Mouse (Mus musculus) induced T-regulatory cell, adult 2 months (primary cell): ENCODE data around the gene C8a.

ENCODE experiments used
- DNase-seq: peaks from one replicate; pipeline ENCODE4 v3.0.0-alpha.2; 2012; ENCODE audit warnings: low read depth

The C8a gene

DNA sequence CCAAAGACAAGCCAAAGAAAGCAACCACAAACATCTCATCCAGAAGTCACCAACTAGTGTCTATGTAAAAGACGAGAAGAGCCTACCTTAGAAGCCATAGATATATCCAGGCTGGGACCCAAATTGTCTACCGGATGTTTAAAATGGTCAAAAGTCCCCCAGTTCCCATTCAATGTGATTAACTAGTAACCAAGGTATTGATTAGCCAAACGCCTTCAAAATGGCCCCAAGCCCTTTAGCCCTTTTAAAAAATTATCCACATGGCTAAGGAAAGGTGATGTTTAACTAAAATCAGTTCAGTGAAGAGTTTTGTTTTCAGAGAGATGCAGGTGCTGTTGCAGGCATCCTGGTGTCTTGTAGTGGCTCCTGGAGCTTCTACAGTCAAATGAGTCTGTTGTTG is at the start of gene C8a:
Gene C8a (minus strand): TSS at position 76 of the 400 bp plus-strand sequence.
- DNase-seq: no peak

DNA sequence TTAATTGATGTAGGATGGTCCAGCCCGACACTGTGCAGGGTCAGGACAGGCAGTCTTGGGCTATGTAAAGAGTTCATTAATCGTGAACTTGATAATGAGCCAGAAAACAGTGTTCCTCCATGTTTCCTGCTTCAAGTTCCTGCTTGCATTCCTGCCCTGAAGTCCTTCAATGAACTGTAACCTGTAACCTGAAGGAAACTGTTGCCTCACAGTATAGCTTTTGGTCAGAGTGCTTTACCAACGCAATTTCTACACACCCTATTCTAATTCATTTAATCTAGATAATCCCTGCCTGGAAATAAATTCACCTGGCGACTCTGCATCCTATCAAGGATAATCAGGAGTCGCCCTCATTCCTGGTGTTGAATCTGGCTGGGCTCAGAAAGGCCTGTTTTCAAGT is 49.2 kb upstream of the C8a start:
- no peak for DNase-seq

DNA sequence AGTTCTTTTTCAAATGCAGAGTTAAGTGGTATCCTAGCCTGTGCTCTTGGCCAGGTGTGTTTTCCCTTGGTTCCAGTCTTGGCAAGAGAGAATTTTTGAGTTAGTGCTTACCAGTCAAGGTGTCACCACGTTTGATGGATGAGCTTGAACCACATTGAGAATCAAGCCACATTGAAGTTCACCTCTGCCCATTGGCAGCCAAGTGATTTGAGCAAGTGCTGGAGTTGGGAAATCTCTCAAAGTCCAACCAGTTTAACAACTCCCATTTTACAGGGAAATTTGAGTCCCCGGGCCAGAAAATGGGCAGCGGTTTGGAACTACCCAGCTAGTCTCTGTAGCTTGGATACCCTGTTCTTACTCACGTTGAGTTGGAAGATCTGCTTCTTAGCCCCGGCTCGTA is 41.8 kb upstream of the C8a start:
- DNase-seq: no peak

DNA sequence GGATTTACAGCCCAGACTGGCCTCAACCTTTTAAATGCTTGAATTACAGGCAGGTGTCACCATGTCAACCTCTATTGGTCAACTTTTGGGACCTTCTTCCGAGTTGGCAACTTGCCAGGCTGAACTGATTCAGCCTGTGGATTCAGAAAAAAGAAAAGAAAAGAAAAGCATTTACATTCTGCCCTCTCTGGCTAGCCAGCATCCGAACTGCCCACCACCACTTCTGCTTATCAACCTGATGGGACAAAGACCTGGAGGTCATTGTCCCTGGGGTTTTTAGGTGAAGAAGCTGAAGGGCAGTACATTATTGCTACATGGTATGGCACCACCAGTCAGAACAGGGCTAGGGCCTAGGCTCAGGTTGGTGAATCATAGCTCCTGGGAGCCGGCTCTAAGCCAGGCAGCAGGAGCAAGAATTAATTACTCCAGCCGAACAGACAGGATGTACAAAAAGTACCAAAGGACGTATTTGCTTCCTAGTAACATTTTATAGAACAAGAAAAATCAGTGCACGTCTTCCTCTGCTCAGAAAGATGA is 38.6 kb upstream of the C8a start:
- DNase-seq: no peak

DNA sequence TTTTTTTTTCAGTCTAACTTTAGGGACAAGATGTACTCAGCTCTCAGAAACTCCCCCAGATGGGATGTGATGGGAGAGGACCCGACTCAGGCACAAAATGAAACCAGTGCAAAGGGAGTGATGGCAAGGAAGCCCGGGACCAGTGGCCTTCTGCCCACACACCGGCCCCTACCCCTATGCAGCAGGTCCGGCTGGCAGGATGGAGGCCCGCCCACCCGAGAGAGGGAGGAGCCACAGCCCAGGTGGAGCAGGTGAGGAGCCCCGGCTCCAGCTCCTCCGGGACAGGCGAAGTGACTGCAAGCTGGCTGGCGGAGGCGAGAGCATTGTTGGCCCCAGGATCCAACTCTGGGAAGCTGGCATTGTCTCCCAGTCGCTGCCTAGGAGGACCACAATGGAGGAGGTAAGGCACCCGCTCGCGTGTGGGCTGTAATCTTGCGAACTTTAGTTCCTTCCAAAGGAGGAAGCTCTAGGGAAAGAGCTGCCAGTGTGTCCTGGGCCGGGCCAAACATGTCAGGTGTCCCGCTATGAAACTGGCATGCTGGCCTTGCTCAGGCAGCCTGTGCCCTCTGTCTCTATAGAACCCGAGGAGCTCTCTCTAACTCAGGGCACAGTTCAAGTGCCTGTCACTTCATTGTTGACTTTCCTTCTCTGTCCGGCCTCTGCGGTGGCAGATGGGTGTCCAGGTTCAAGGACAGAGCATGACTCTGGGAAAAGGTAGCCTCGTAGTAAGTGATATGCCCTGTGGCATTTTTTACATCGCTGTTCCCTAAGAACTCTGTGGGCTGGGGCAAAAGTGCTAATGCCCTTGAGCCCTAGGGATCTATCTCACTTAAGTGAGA is 37.3 kb upstream of the C8a start, which contains the start of gene Fyb2:
Gene Fyb2 (plus strand): TSS at position 166 of the 839 bp plus-strand sequence.
- no peak for DNase-seq

DNA sequence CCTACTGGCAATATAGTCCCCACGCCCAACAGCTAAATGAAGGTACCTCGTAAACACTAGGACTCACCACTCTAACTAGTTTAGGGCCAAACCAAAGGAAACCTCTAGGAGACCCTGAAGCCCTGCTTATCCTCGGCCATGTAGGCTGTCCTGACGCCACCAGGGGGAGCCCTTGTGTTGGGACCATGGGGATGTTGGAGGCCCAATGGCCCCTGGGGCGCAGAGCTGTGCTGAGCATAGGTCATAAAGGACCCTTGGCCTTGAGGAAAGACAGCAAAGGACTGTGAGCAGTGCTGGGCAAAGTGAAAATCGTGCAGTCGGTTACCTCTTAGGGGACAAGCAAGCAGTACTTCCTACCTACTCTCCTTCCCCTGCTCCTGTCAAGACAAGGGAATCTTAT is 35.5 kb upstream of the C8a start:
- peak; percentile 12 for DNase-seq

DNA sequence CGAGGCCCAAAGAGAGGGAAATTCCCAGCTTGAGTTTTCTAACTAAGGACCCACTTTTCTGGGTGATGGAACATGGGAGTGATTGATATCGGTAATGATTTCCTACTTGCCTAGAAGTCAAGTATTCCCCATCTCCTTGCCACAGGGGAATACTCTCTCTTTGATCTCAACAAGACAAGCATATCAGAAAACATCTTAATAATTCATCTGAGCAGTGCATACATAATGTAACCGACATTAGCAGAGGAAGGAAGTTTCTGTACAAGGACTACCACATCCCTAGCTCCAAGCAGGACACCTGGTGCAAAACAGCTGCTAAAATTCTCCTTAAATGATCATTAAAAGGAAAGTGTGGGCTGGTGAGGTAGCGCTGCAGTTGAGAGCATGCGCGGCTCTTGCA is 28.9 kb upstream of the C8a start:
- DNase-seq: no peak

DNA sequence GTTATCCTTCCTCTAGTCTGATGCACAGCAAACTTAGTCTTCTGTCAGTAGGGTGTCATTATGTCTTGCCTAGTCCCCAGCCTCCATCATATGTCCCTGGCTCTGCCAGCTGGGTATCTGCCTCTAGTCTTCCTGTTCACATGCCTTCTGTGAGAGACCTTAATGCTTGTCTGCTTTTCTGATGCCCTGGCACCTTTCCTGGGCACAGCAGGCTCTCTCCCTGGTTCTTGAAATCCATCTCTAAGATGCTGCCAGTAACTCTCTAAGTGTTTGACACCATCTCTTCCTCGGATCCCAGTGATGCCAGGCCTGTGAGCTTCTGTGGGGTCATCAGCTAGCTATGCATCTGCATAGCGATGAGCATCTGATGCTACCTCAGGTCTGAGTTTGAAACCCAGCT is 26.6 kb upstream of the C8a start:
- DNase-seq: no peak

DNA sequence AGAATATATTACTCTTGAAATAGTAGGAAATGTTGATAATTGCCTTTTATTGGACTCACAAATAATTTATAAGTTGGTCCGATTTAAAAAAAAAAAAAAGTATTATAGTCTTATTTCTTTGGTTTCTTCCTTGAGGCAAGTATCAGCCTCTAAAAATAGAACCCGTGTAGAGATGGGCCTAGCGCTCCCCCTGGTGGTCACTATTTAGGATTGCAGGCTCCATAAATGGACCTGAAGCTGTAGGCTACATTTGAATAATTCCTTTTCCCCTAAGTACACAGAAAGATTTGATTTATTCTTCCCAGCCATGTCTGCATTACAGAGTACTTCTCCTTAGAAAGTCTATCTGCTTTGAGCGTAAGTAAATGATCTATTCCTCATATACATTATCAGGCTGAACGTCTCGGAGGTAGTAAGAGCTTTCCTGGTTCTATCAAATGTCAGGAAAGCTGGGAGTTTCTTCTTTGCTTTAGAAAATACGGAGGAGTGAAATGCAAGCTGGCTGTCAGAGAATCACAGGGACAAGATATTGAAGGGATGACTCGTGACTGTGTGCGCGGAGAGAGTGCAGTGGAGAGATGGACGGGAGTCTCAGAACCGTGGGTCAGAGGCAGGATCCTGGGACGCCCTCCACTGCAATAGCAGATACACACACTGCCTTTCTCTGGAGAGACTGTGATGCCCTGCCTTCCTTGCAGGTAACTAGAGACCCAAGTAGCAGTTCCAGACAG is 18.0 kb upstream of the C8a start:
- DNase-seq: peak; percentile 35

DNA sequence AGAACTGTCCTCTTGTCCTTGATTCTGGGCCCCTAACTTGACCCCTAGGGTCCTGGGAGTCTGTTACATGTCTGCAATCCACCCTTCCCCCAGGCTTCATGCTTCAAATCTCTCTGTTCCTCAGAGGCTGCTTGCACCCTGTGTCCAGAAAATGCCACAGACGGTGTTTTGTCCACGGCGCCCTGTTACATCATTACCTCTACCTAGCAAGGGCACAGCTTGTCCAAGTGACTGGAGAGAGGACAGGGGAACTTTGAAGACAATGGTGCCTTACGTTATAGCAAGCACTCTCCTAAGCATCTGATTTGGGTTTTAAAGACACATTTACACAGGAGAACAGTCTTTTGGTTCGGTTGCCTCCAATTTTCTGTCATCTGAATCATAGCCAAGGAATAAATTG is 17.4 kb upstream of the C8a start:
- DNase-seq: no peak

DNA sequence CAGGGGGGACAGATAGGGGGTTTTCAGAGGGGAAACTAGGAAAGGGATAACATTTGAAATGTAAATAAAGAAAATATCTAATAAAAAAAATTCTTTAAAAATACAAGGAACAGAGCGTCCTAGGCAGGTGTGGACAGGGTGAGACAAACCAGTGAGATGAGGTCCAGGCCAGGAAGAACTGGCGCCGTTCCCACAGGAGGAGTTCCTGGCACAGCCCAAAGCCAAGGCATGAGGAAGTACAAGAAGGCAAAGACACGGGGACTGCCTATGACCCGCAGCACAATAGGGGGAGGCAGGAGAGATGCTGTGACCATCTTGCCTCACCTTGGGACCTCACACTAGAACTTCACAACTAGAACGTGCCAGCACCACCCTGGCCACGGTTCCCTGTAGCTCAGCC is 15.5 kb upstream of the C8a start:
- no peak for DNase-seq

DNA sequence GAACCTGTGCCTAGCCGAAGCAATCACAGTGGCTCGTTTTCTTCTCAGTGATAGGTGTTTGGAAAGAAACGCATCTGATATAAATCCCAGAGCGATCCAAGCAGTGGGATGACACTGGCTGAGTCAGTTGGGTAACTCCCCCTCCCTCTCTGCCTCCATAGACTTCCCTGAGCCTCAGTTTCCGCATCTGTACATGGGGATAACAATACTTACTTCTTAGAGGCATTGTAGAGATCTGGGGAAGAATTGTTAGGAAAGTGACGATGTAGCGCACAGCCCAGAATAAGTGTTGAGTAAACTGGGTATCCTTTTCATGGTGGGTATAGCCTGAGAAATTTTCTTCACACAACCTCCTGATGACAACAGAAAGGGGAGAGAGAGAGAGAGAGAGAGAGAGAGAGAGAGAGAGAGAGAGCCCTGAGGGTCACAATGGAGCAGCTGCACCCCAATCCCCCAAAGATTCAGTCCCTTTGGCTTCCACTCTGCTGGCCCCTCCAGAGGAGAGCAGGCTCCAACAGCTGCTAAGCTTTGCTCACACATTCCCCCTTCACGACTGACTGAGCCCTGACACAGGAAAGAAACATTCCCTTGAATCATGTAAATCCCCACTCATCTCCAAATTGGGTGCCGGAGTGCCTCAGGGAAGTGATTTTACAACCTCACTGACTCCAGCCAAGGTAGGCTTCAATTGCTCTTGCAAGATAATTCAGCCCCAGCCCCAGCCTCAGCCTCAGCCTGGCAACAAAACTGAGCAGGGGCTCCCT is 12.5 kb upstream of the C8a start:
- no peak for DNase-seq

DNA sequence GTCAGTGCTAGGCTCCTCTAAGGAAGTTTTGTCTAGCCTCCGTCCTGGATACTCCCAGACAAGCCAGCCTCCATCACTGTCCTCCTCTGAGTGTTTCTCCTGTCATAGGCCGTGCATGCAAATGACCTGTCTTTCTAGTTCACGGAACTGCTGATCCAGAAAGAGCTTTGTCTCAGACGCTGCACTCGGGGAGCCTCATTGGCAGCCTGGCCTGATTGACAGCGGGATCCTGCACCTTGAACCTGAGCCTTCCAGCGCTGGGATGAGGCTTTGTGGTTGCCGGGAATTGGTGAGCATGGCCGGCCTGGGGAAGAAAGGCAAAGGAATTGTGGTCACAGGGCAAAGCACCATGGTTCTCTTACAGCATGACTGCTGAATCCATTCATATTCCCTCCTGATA is 11.3 kb upstream of the C8a start:
- no peak for DNase-seq

DNA sequence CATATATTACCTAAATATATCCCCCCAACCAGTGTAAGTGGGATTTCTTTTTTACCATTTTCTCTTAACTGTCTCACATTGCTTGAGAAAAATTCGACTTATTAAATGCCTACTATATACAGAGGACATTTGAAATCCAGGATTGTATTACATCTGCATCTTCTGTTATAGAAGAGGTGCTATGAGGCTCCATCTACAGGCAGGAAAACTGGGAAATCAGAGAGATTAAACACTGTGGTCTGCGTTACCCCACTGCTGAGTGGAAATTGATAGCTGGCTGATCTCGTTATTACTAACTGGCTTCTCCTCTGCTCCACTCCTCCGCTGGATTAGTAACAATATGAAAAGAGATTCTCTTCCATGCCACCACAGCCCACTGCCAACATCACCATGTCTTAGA is 366 bp downstream of the C8a start:
- no peak for DNase-seq

DNA sequence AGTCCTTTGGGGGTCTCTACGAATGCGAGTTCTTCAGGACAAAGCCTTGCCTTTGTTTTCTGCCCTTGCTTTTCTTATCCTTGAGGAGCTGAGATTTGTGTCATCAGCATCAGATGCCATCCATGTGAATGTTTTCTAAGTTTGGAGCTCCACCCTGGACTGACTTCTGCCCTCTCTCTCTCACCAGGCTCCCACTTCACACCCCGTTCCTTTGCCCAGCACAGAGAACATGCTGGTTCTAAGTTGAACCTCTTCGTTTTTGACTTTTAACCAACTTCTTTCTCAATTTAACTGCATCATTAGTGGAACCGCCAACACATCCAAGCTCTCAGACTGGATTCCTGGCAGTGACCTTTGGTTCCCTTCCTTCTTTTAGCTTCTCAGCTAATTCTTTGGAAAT is 6.0 kb downstream of the C8a start:
- no peak for DNase-seq

DNA sequence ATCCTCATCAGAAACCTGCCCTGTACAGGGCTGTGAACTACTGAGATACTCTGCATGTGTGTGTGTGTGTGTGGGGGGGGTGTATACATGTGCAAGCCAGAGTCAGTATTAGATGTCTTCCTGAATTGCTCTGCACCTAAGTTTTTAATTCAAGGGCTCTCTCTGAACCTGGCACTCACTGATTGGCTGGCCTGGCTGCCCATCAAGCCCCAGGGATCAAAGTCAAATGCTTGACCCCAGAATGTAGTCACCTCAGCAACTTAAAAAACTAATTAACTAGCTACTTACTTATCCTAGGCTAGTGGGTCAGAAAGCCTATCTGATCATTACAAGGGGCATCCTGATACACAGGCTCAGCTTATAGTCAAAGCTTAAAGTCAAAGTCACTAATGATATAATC is 6.6 kb downstream of the C8a start:
- no peak for DNase-seq

DNA sequence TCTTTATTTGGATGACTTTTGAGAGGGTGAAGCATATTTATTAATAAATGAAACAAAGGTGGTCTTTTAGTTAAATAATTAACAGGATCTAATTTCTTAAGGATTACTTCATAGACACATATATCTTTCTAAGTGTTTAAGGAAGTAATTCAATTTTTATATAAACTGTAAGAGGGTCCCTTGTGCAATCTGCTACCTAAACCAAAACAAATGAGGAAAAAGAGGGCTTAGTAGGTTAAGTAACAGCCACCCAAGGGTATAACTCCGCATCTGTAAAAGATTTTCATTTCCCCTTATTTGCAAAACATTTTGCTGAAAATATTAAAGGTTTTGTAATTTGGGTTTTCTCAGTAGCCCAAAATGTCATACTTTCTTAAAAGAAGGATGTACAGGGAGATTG is 11.8 kb downstream of the C8a start:
- DNase-seq: no peak

DNA sequence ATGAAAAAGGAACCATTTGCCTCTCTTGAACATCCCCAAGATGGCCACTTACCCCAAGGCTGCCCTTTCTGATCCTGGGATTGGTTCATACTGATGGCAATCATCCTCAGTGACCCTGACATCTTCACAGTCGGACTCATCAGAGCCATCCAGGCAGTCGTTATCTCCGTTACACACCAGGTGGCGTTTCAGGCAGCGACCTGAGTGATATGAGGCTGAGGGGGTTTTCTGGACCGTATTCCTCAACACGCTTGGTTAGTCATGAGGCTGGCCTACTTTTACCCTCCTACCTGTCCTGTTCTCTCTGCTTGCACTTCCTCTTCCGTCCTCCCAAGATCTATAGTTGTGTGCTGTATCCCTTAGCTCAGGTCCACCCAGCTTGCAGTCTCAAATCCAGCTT is 15.0 kb downstream of the C8a start:
- DNase-seq: no peak

DNA sequence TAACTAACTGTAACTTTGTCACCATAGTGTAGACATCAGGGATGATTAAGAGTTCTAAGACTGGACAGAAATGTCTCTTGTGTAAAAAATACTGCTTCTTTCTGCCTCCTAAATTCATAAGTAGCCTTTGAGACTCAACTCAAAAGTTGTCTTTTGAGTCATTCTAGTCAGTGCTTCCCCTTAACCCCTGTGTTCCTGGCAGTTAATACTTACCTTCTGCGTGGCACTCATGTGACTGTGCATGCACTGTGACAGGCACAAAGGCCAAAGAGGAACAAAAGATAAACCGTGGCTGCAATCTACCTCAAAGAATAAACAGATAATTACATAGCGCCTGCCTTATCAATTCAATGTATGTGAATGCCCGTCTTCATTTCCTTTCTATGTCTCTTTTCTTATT is 18.4 kb downstream of the C8a start:
- DNase-seq: no peak

DNA sequence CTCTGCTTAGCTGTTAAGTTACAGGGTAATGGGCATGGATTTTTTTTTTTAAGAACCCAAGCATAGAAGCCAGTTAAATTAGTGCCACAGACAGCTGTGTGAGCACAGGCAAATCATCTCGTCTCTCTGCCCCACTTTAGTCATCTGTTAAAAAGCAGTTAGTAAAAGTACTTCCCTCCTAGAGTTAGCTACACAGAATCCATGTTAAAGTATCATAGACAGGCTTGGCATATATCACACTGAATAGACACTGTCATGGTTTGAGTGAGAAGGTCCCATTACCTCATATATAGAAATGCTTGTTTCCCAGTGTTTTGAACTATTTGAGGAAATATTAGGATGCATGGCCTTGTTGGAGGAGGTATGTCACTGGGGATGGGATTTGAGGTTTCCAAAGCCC is 19.2 kb downstream of the C8a start, which contains the start of gene Gm17662:
Gene Gm17662 (plus strand): TSS at position 301 of the 400 bp plus-strand sequence.
- no peak for DNase-seq

DNA sequence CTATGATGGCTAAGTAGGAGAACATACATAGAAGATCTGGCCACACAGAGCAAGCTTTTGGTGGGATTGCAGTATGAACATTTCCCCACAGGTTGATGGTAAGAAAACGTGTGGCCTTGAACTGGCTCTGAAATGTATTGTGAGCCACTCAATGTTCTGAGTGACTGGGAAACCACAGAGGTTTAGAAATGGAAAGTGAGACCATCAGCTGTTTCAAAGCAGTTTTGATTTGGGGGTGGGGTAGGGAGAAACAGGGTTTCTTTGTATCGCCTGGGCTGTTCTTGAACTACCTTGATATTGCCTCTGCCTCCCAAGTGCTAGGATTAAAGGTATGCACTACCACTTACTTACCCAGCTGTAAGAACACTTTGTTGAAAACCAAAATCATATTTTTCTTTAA is 21.0 kb downstream of the C8a start:
- DNase-seq: no peak

DNA sequence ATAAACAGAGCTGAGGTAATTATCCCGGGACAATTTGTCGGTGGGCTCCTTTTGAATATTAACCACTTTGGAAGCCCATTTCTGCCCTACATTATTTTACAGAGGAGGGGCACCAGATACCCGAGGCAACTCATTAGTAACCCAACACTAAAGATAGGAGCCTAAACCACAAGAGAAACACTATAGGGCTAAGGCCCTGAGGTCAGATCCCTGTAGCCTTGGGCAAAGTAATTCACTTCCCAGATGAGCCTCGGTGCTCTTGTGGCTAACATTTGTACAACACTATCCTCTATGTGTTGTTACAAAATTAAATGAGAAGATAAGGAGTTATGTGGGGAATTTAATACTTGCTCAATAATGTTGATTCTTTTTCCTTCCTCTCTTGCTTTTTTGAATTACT is 32.7 kb downstream of the C8a start:
- DNase-seq: no peak

DNA sequence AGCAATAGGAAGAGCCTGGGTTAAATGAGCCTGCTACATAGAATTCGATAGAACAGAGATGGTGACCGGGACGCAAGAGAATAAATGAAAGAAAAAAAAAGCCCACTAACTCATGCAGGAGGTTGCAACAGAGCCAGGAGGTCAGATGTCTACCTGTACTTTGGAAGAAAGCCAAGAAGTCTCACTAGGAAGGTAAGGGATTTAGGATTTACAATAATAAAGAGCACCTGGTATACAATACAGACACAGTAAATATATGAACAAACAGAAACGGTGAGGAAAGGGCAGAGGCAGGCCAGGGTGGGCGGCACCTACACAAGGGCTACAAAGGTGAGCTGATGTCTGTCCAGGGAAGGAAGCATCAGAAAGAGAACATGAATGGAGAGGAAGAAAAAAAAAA is 34.0 kb downstream of the C8a start:
- DNase-seq: no peak
